Mouse (Mus musculus) heart, postnatal 36 days (tissue): ENCODE results near the gene Neurl1a. TPM values are rescaled to one million over a fixed set of nuclear protein-coding genes. Genes with fewer than 3 reads are reported as not detected.

ENCODE experiments used
- DNase-seq, 2 experiments: peaks; one replicate each; pipeline ENCODE4 v3.0.0; 2021 to 2022
- intact Hi-C: fragments of 180-260 bp; cut with DNase I; formaldehyde crosslinking; loops from one replicate; pipeline ENCODE4 v1.15.1; 2025
- total RNA-seq, 2 experiments: library from RNA; stranded (reverse); gene quantifications; 2 replicates each; pipeline ENCODE4 v1.2.3; 2021

The Neurl1a gene
- total RNA-seq, 2 experiments from 2014 or later, result 0.92 to 1.2 TPM

DNA sequence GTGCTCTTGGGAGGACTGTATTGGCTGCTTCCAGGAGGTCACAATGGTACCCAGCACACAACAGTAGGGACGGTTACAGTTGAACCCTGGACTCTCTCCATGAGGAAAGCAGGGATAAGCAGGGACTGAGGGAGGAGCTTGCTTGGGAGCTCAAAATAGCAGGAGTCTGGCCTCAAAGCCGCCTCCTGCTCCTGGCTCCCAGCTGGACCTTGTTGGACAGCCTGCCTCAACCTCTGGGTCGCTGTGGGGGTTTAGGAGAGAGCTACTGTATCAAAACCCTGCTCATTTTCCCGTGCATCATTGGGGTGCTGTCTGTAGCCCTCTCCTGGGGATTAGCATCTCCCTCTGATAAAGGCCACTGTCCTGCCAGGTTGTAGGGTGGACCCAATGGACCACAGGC, 100.8 kb downstream of the Neurl1a start:
- DNase-seq, result peak in 1 of 2 experiments; percentile 33
- intact Hi-C loops, result no loop called here

DNA sequence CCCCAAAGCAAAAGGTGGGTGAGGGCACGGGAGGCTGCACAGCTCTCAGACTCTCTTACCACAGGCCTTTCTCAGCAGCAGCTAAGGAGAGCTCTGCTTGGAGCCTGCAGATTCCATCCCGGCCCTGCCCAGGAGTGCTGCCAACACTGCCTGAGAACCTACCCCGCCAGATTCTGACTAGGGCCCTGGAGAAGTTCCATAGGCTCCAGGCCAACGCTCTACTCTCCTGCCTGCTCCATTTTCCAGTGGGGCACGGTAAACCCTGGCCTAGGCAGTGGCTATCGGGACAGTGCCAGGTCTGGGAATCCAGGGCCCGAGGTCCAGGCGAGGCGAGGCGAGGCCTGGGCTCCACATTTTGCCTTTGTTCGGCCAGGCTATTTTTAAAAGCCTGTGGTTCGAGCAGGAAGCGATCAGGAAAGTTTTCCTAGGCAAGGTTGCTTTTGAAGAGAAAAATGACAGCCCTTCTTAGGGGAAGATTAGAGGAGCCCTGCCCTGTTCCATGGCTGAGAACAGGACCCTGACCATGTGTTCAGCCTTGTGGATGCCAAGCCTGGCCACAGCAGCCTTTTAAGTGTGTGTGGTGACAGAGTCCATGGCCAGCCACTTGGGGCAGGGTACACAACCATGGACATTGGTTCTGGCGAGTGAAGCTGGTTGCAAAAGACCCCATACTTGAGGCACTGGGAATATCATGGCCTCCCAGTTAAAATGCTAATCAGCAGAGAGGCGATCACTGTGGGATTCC, 101.3 kb downstream of the Neurl1a start:
- DNase-seq, result peak; percentile 88 to 89
- intact Hi-C loops, result loop anchor here (2.0 kb wide), 1 partner anchor 33 kb away; no protein-coding TSS in a partner anchor

DNA sequence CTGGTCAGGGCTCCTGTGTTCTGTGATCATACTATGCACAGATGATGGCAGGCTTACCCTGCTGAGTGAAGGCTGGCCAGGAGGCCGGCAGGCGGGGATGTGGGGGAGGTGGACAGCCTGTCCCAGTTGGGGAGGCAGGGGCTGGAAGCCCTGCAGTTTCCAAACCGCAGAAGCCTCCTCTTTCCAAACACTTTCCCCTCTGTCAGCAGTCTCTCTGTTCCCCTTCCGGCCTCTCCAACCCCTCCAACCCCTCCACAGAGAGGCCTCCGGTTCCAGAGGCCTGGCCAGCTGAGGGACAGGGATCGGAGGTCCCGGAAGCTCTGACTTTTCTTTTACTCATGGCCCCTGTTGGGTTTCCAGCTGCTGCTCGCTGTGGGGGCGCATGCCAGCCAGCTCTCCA, 102.3 kb downstream of the Neurl1a start:
- intact Hi-C loops, result loop anchor here (2.0 kb wide), 1 partner anchor 32 kb away; no protein-coding TSS in a partner anchor
- DNase-seq, result peak; percentile 54 to 64

DNA sequence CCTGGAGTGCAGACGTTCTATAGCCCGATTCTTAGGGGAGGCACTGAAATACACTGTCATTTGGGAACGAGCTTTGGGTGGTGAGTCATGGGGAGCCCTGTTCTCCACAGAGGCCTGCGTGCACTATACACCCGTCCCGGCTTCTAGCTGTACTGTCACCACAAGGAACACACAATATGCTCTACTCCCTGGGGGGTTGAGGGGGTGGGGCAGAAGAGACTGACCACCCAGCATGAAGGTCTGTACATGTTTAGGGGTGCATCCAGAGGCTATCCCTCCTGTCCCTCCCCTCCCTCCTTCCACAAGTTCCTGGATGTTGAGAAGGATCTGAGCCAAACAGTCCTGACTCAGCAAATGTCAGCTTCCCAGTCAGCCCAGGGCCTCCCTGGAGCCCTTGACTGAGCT, 103.4 kb downstream of the Neurl1a start:
- peak; percentile 29 to 60 for DNase-seq
- intact Hi-C loops, result no loop called here

DNA sequence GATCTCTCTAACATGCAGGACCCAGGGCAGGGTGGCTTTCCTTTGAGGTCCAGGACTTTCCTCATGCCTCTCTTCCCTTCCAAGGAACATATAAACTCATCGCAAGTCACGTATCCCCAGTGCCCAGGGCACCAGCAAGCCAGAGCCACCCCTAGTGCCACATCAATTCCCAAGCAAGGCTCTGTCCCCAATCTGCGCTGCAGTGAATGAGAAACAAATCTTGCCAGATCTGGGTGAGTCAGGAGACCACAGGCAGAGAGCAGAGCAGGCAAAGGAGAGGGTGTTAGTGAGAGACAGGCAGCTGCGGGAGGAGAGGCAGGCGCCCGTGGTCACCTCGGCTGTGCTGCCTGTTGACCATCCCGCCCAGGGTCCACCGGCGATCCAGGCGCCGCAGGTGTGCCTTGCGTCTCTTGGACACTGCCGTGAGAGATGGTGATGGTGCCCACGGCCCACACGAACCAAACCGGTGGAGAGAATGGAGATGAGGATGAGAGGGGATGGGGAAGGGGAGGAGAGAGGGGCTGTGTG, 104.1 kb downstream of the Neurl1a start:
- intact Hi-C loops, result no loop called here
- DNase-seq, result no peak

DNA sequence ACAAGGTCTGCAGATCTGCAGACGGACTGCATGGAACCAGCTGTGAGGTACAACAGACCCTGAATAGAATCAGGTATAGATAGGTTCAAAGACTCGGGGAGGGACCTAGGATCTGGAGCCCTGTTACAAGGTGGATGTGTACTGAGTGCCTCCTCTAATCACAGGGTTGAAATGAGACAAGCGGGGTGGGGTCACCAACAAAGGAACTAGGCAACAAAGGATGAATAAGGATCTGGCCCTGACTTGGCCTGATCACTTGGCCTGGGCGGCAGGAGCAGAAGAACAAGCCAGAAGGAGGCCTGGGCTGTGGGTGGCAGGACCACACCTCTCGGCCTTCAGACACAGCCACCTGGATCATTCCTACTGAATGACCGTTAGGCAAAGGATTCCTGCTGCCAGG, 107.0 kb downstream of the Neurl1a start:
- no peak for DNase-seq
- intact Hi-C loops, result no loop called here

DNA sequence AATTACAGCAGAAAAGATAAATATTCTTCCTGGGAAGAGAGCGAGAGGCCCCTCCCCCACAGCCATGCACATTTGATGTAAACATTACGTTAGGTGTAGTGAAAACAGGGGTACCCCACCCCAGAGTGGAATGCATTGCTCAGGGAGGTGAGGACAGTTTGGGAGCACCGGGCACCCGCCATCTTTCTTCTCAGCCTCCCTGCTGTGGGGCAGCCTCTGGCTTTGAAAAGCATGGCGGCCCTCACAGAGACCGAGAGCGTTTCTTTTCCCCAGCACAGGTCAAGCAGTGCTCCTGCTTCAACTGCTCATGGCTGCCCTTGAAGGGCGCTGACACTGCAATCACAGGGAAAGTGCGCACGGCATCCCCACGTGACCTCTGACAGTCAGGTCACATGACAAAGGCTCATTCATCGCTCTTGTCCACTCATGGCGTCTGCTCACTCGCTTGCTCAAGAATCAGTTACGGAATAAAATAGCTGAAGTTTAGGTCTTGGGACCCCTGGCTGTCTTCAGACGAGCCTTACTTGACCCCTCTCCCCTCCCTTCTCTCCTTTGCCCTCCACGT, 108.3 kb downstream of the Neurl1a start:
- DNase-seq, result no peak
- intact Hi-C loops, result no loop called here

DNA sequence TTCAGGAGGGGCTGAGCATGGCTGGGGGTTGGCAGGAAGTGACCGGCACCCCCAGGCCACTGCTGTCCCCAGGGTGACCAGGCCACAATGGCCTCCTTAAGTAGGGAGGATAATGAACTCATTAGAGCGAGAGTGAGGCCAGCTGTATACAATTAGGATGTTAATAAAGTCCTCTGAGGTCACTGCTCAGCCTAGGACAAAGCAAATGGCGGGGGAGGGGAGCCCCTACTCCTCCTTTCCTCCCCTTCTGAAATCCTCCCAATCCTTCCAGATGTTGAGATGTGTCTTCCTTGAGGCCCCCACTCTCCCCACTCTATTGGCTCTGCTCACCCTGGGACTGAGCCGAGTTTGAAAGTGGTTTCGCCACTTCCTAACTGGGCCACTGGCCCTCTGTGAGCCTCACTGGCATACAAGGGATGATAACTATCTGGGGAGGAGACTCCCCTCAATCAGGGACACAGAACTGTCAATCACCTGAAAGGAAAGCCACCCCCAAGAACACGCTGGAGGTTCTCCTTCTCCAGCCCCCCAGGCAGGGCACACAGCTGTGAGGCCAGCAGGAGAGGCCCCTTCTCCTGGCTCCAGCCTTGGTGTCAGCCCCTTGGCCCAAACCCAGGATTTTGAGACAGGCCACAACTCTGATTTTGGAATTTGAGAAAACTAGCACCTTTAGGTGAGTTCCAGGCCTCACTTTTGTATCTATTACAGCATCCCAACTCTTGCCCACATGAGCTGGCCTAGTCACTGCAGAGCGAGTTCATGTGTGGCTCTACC, 112.9 kb downstream of the Neurl1a start:
- intact Hi-C loops, result no loop called here
- DNase-seq, result no peak

DNA sequence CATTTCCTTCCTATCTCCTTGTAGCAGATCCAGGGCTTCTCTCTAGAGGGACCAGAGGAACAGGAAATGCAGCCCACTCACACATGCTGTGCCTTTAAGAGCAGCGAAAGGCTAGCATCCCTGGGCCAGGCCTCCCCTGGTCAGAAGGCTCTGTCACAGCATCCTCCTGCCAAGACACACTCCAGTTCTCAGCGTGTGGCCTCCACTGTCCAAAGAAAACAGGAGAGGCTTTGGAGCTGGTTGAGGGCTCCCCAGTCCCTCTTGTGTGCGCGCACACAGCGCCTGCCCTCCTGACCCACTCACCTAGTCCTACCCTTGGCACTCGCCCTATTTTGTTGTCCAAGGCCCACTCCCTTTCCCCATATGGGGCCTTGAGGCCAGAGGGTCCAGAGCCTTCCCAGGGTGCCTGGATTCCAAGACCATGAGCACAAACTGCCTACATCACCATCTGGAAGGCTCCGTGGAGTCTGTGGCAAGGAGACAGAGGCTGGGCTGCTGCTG, 113.9 kb downstream of the Neurl1a start:
- intact Hi-C loops, result no loop called here

DNA sequence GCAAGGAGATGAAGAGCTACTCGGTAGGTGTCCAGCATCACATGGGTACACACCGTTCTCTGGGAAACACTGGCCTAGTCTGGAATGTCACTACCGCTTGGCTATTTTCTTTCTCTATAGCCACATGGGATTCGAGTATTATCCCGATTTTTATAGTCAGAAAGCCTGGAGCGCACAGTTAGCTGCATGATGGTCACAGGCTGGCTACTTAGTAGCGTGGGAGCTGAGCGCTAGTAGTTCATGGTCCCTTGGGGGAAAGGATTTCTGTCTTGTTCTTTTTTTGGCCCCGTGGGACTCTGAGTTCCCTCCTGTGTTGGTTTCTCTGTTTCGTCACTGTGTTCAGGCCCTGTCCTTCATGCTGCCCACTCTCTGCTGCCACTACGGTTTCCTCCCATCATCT, 119.5 kb downstream of the Neurl1a start:
- intact Hi-C loops, result no loop called here
- no peak for DNase-seq

More for the DNA sequence above, 113.9 kb downstream of the Neurl1a start:
- DNase-seq, result peak; percentile 52 to 64

DNA sequence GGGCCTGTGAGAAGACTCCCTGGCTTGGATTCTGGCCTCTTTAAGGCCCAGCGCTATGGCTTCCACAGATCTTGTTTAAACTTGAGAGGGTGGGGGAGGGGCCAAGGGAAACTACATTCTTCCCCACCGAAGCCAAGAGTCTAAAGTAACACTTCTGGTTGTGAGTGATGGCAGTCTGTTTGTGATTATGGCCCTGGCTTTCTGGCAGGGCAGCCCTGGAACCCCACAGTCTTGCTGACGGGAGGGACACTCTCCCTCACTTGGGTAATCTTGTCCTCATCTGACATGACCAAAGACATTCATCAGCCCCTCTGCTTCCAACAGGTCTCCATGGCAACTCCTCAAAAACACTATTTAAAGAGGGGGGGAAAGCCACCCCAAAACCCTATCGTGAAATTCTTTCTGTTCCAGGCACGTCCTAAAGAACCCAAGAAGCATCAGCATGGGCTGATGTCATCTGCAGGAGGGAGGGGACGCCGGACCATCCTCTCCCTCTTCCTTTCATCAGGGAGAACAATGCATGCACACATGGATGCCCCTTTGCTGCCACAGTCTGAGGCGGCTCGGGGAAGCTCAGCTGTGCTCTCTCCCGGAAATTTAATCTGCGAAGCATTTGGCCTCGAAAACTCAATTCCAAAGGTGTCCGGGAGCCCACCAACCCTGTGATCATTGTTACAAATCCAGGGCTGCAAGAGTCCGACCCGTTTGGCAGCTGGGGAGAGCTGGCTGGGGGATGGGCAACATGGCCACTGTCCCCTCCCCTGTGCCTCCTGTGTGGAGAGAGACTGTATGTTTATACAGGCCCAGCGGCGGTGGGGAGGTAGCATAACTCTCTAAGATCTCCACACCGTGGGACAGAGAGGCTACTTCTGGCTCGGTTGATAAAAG, 122.9 kb downstream of the Neurl1a start:
- no peak for DNase-seq
- intact Hi-C loops, result no loop called here

DNA sequence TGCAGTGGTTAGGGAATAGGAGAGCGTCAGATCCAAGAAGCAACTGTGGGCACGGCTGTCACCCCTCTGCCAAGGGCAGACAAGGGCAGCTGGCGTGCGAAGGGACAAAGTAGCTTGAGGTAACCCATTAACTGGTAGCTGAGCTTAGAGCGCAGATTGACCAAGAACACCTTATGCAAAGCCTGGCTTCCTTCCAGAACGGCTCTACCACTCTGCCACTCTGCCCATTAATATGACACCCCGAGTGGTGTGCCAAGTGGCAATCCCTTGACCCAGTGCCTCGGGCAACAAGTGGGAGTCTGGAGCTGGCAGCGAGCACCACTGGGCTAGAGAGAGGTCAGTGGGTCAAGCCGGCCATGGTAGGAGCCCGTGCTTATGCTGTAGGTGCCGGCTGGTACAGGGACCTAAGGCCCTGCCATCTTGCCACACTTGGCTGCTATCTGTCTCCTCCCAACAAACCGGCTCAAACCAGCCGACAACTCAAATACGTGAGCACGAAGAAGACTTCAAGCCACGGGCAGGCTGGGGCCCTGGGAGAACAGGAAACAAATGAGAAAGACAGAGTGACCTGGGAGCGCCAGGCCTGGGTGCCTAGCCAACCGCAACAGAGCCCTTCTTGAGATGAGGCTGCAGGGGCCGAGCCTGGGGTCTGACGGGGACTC, 123.7 kb downstream of the Neurl1a start:
- DNase-seq, result no peak
- intact Hi-C loops, result no loop called here

DNA sequence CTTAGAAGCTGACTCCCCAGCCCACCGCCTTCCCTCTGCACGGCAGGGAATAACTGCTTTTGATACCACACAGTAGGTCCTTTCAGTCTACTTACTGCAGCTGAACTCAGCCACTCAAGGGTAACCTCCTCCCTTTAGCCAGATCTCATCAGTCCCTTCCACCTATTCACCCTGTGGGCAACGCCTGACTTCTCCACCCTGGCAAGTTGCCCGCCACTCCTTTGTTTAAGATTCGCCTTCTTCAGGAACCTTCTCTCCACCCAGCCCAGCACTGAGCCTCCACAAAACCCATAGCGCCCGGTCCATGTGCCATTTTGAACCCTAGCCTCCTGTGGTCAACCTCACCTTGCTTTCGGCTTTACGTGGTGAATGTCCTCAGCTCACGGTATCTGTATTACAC, 124.5 kb downstream of the Neurl1a start:
- no peak for DNase-seq
- intact Hi-C loops, result no loop called here

DNA sequence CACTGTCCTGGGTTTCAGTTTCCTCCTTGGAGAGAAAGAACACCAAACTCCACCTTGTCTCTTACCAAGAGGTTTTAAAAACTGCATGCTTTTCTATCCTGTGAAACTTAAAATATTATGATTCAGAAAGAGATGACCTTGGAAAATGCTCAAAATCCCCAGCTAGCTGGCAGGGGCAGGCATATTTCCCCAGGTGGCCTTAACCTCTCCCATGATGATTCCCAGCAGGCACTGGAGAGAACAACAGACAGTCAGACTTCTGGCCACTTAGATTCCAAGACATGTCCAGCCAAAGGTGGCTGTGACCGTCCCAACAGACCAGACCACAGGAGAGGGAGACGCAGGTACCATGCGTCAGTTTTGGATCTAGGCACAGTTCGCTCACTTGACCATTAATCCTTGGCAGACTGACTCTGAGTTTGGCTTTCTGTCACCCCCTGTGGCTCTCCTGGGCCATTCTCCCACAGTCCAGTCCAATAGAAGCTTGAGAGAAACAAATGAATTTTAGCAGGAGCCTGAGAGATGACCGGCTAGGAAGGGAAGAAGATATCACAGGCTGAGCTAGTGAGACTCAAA, 125.6 kb downstream of the Neurl1a start:
- no peak for DNase-seq
- intact Hi-C loops, result no loop called here

DNA sequence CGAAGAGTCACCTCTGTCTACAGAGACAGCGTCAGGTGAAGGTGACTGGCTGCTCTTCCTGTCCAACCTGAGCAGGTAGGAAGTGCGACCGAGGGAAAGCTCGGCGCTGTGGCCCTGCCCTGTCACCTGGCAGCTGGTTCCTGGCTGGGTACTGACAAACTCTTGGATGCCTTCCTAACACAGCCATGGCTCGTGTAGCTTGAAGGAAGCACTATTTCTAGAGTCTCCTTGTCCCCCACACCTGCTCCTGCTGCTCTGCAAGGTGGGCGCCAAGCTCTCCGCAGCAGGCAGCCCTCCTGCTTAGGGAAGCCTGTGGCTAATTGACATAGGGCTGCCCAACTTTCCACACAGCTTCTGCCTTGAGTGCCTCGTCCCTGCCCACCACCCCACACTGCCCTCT, 126.8 kb downstream of the Neurl1a start:
- DNase-seq, result no peak
- intact Hi-C loops, result no loop called here

DNA sequence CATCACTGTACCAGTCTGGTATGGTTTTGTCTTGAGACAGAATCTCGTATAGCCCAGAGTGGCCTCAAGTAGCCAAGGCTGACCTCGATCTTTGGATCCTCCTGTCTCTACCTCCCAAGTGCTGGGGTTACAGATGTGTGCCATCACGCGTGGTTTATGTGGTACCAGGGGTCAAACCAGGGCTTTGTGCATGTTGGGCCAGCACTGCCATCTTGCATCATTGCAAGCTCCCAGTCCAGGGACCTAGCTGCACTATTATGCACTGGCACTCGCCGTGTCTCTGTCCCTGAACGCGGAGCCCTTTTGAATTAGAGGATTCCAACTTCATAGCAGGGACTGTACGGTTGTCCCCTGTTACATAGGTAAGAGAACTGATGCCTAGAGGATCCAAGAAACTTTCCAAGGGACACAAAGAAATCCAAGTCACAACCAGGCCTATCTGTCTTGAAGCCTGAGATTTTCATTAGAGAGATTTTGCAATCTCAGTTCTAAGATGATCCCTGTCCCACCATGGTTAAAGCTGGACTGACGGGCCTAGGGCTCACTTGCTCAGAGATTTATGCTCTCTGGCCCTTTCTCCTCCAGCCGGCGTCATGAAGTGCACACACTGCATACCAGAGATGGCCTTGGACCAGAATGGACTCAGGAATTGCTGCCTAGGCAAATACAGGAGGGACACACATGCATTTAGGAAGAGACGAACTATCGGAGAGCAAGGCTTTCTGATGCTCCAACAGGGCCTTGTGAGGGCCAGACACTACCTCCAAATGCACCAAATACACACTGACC, 127.7 kb downstream of the Neurl1a start:
- DNase-seq, result no peak
- intact Hi-C loops, result no loop called here

DNA sequence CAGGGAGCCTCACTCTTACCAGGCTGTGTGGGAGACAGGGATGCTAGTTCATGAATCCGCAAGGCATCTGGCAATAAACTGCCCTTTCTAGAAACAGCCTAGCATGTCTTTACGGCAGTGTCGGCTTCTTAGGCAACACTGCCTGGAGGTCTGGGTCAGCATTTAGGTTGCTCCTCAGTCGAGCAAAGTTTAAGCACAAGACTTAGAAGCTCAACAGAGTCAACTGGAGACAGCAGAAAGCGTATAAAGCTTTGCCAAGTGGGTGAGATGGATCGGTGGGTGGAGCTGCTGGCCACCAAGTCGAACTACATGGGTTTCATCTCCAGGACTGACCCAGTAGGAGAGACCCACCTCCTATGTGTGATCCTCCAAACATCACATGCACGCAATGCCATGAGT, 128.3 kb downstream of the Neurl1a start:
- DNase-seq, result no peak
- intact Hi-C loops, result no loop called here
